Mouse (Mus musculus): Measurements from ENCODE around the gene Dnajc12. TPM values are rescaled to one million over a fixed set of nuclear protein-coding genes. Genes with fewer than 3 reads are reported as not detected.
A peak's percentile ranks its signal among the peaks of the same experiment; 100 is the strongest.

Gene Dnajc12
- polyA plus RNA-seq, 1 experiment from 2014 or later, result 18.4 TPM

DNA sequence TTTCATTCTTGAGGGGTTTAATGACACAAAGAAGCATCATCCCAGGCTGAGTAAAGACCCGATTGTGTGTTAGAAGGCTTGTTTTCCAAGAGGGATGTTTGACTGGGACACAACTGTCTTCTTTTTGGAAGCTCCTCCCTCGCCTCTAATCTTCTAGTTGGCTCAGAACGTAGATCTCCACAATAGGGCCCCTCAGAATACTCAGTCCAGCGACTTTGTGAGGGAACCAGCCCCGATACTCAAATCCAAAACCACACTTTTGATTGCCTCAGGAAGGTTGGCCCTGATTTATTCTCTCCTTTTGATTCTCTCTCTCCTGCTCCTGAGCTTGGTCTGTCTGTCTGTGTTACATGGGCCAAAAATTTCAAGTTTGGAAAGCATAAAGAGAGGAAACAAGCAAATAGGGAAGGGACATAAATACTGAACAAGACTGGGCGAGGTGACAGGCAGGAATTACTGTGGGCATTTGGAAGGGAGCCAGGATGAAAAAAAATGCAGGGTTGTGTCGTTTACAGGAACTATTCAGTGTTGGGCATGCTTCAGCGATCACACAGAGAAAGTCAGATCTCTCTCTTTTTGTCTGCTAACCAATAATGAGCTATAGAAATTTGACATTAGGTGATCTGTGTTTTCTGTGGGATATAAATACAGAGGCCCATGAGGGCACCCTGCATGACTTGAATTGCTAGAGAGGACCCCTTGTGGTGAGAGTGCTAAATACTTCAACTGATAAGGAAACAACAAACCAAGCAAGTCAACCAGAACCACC, 73.1 kb downstream of the Dnajc12 start:
- Histone ChIP-seq H3K9me3 (replicated peaks; ENCODE audit: low read length) (no peaks in the 10 kb centered on the region), H3K4me2 (ENCODE audit: low read length) (no peak overlapping the region), H3K9ac (ENCODE audit: low read depth, low read length) (no peak overlapping the region), H3K27ac (no peak overlapping the region), H3K4me1 (replicated peaks; ENCODE audit: insufficient read depth, low read length) (0 out of 2 replicates have a peak, but pooled peaks cover 4% of the 10 kb centered on the region), H3K4me3 (replicated peaks; ENCODE audit: low read depth, low read length) (no peak overlapping the region), H3K27me3 (ENCODE audit: insufficient read depth, low read length) (no peaks in the 10 kb centered on the region), H3K36me3 (ENCODE audit: insufficient read depth, low read length) (no peaks in the 10 kb centered on the region)
- DNase-seq (ENCODE audit: low spot score) (peak; percentile 63), ATAC-seq (replicated peaks; ENCODE audit: low FRiP score, low read depth) (0 out of 2 replicates have a peak, but pooled peaks have one; percentile 33)
- peak; percentile 47 for TF ChIP-seq CTCF (IDR thresholded peaks at IDR 0.05; ENCODE audit: low read depth)
- WGBS, result 31% methylated on average over 8 of the region's 8 CpGs

DNA sequence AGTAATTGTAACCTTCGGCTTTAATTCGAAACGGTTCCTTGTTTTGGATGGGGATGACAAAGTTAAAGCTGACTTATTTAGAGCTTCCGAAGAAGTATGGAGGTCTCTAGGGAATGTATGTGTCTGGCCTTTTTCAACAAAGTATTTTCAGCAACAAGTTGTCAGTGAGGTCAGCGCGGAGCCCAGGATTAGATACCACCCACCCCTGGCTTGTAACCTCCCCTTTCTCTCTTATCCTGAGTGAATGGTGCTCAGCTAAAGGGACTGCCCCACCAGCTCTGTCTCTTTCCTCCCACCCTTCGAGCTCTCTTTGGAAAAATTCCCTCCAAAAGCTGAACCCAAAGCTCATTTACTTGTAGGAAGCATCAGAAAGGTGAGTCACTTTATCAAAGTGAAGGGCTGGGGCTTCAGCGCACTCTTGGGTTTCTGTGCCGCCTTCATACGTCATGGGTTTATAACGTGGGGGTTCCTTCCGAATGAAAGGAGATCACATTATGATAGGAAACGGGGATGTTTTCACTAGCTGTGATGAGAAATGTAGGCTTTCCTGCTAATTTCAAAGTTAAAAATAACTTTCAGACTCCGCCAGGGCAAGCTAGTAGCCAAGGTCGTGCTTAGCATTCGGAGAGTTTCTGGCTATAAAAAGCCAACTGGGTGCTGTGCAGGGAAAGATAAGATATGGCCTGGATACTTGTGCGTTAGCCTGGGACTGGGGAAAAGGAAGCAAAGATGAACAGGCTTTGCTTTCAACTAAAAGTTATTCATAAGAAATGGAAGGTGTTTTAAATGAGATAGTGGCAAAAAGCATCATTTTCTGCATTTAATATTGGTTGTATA, 75.3 kb downstream of the Dnajc12 start:
- 42% methylated on average over 17 of the region's 17 CpGs for WGBS
- H3K9me3 ChIP-seq (replicated peaks; ENCODE audit: low read length), result no peaks in the 10 kb centered on the region
- H3K4me2 ChIP-seq (ENCODE audit: low read length), result peak overlapping the region; percentile 48
- no peaks in the 10 kb centered on the region for H3K27me3 ChIP-seq (ENCODE audit: insufficient read depth, low read length)
- no peak for ATAC-seq (replicated peaks; ENCODE audit: low FRiP score, low read depth)
- H3K27ac ChIP-seq, result no peak overlapping the region
- 0 out of 2 replicates have a peak overlapping the region, but pooled peaks have one; percentile 13 for H3K9ac ChIP-seq (ENCODE audit: low read depth, low read length)
- no peak overlapping the region for H3K4me3 ChIP-seq (replicated peaks; ENCODE audit: low read depth, low read length)
- H3K4me1 ChIP-seq (replicated peaks; ENCODE audit: insufficient read depth, low read length), result 0 out of 2 replicates have a peak, but pooled peaks cover 4% of the 10 kb centered on the region
- TF ChIP-seq CTCF (IDR thresholded peaks at IDR 0.05; ENCODE audit: low read depth), result no peak
- peak; percentile 41 for DNase-seq (ENCODE audit: low spot score)
- H3K36me3 ChIP-seq (ENCODE audit: insufficient read depth, low read length), result no peaks in the 10 kb centered on the region

Other genes starting within 250 kb of the Dnajc12 start
- not detected in 2 replicates for gene Mypn, start 178.5 kb upstream of the Dnajc12 start, polyA plus RNA-seq (2015; fragmentation: Nextera tagmentation; extraction: Ambion mirVana)
- 27.0 and 28.1 TPM in 2 replicates for gene Herc4, start 138.6 kb upstream of the Dnajc12 start, polyA plus RNA-seq (2015; fragmentation: Nextera tagmentation; extraction: Ambion mirVana)
- 5.8 and 6.7 TPM in 2 replicates for gene Sirt1, start 739 bp upstream of the Dnajc12 start, polyA plus RNA-seq (2015; fragmentation: Nextera tagmentation; extraction: Ambion mirVana)
- gene Gm7075, start 39.3 kb downstream of the Dnajc12 start, polyA plus RNA-seq (2015; fragmentation: Nextera tagmentation; extraction: Ambion mirVana), result not detected in 2 replicates
- gene Ctnna3, start 47.7 kb downstream of the Dnajc12 start, polyA plus RNA-seq (2015; fragmentation: Nextera tagmentation; extraction: Ambion mirVana), result 0.32 and 0.46 TPM in 2 replicates